Mouse (Mus musculus): ENCODE results near the gene Shroom4.
A peak's percentile ranks its signal among the peaks of the same experiment; 100 is the strongest.
"Not testable (repeated sequence)": the region's sequence is repeated elsewhere in the genome, so short reads cannot be mapped to it uniquely, and the experiment has no call there.

The Shroom4 gene

DNA sequence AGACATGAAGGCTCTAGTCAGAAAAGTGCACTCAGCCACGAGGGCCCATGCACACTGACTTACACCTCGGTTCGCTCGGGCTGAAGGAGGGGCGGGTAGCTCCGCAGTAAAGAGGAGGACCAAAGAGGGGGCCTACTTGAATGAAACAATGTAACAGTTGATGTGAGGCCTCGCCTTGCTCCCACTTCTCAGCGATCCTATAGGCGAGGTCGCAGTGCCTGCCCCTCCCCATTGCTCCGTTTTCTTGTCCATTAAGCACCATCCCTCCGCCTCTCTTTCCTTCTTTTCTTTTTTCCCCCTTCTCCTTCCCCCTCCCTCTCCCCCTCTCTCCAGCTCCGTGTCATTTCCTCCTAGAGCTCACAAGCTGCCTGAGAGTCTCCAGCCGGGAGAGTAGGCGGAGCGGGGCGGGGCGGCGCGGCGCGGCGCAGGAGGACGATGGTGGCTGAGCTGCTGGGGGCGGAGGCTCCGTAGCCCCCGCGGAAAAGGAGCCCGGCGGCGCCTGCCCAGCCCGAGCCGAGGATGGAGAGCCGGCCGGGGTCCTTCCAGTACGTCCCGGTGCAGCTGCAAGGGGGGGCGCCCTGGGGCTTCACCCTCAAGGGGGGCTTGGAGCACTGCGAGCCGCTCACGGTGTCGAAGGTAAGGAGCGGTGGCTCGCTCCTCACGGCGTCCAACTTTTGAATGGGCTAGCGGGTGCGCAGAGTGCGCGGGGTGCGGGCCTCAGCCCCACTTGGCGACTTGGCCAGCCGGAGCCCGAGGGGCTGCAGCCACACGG lies at the start of gene Shroom4:
TSS of gene Shroom4 (plus strand) at position 229 of the 772 bp plus-strand sequence.
- peak; percentile 35 to 52 for DNase-seq (ENCODE audit: low spot score in 2 of 2)

- DNase-seq (ENCODE audit: low spot score in 2 of 2): no peak
Observed at GRCm38 (mm10) chrX:6356876-6357275, 42.8 kb upstream of the Shroom4 start.

GRCm38 (mm10) chrX:6357503-6358114 lies 42.0 kb upstream of the Shroom4 start:
- DNase-seq (ENCODE audit: low spot score in 2 of 2): no peak

DNA sequence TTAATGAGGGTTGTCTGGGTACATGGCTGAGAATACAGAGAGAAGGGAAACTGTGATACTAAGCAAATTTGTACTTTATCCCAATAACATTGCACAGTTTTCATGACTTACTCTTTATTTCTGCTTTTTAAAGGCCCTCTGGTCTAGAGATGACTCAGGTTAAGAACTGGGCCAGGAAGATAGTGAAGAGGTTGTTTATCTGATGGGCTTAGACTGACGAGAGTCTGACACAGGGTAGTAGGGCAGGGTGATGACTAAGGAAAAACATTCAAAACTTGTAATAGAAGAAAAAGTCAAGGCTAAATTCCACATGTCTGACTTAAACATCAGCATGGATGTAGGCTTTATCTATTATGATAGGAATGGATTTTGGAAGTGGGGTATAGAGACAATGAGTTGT lies 30.8 kb upstream of the Shroom4 start:
- DNase-seq (ENCODE audit: low spot score in 2 of 2): no peak

DNA sequence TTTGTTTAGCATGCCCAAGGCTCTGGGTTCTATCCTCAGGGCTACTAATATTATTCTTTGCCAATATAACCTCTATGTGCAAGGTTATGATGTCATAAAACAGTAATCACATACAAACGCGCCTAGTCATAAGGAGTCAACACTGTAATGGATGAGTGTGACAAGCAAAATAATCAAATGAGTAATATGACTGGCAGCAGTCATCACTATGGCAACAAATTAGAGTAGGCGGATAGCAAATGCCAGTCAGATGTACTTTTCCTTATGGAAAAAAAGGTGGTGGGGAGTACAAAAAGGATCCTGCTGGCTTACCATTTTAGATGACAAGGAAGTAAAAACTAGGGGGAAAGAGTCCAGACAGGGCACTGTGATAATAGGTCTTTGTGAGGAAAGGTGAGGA lies 28.9 kb upstream of the Shroom4 start:
- DNase-seq (ENCODE audit: low spot score in 2 of 2): no peak

DNA sequence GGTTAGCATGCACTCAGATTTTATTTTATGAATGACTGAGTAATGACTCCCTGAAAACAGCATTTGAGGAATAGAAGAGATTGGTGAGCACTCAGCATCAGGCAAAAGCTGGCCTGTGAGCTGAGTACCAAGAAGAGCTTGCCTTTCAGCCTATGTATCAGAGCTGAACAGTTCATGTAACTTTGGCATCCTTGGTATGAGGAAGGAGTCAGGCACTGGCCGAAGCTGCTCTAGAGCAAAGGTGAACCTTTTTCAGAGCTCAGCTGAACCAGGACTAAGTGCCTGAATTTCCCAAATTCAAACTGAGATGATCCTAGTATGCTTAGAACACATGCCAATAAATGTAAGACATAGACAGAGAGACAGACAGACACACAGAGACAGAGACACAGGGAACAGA lies 5.8 kb upstream of the Shroom4 start:
- DNase-seq (ENCODE audit: low spot score in 2 of 2): no peak

- DNase-seq (ENCODE audit: low spot score in 2 of 2): no peak
Observed at GRCm38 (mm10) chrX:6399193-6399592, 461 bp upstream of the Shroom4 start.

DNA sequence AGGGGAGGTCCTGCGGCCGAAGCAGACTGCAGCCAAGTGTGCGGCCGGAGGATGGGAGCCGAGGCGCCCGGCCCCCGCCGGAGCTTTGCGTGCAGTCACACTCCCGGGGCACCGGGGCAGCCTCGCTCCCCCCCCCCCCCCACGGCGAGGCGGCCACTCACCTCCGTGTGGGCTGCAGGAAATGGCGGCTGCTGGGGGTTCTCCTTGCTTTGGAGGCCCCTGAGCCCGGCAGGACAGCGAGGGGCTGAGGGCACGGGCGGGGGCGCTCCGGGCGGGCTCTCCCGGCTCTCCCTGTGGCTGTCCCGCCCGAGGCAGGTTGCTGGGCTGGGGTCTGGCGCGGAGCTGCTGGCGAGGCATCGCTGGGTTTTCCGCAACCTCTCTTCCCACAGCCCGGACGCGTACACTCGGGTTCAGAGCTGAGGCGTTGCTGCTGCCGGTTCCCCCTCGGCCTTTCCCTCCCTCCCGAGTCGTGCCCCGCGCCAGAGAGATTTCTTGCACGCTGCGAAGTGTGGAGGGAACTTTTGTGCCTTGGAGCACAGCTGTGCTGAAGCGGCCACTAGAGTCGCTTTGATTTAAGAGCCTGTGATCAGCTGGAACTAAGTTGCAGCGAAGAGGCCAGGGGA lies 855 bp downstream of the Shroom4 start:
- peak in 1 of 2 experiments; percentile 3 for DNase-seq (ENCODE audit: low spot score in 2 of 2)

- no peak for DNase-seq (ENCODE audit: low spot score in 2 of 2)
Observed at GRCm38 (mm10) chrX:6402921-6403320, 3.3 kb downstream of the Shroom4 start.

GRCm38 (mm10) chrX:6409114-6409513 lies 9.5 kb downstream of the Shroom4 start:
- DNase-seq (ENCODE audit: low spot score in 2 of 2): no peak

- no peak for DNase-seq (ENCODE audit: low spot score in 2 of 2)
Observed at GRCm38 (mm10) chrX:6415412-6415811, 15.8 kb downstream of the Shroom4 start.

DNA sequence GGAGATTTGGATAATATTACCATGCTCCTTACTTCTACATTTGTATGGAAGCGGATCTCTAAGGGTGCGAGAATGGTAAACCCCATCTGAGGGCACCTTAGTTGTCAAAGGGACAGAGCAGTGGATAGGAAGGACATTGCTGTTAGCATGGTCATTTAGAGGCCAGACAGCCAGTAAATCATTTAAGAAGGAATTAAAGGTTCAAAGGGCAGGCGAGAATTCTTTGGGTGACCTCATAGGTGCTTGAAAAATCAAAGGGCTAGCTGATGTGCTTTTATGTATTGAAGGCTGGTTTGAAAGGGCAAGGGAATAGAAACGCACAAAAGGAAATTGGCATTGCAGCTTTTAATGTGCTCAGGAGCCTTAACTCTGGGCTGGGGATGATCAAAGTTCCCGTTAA lies 16.3 kb downstream of the Shroom4 start:
- no peak for DNase-seq (ENCODE audit: low spot score in 2 of 2)

GRCm38 (mm10) chrX:6418140-6418539 lies 18.5 kb downstream of the Shroom4 start:
- DNase-seq (ENCODE audit: low spot score in 2 of 2): no peak

DNA sequence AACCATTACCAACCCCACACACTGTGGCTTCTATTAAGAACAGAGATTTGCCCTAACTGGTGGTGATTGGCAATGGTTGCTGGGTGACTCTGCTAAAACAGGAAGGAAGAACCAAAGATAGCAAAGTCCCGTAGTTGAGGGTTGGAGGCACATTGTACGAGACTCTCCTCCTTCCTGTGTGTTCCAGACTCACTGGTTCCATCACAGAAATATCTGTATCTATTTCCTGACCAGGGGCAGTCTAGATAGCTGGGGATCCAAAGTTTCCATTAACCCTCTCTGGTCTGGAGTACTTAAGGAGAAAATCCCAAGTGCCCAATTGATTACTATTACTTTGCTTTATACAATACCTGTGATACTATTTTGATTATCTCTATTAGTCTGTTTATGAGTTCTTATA lies 35.6 kb downstream of the Shroom4 start:
- DNase-seq (ENCODE audit: low spot score in 2 of 2): no peak

DNA sequence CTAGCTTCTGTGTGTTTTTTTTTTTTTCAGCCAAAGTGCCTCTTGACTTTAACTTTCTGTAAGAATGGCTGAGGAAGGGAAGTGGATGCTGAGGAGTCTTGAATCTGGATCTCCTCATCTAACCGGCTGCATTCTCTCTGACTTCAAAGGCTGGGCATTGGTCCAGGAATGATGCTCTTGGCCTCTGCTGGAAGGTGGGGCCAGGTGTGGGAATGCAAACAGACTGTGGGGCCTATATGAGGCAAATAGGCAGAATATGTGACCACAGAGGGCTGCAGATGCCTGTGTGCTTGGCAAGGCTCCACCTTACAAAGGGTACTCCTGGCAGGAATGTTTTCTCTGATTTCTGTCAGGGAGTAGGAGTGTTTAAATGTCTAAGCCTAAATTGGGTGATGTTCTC lies 46.8 kb downstream of the Shroom4 start:
- no peak for DNase-seq (ENCODE audit: low spot score in 2 of 2)

DNA sequence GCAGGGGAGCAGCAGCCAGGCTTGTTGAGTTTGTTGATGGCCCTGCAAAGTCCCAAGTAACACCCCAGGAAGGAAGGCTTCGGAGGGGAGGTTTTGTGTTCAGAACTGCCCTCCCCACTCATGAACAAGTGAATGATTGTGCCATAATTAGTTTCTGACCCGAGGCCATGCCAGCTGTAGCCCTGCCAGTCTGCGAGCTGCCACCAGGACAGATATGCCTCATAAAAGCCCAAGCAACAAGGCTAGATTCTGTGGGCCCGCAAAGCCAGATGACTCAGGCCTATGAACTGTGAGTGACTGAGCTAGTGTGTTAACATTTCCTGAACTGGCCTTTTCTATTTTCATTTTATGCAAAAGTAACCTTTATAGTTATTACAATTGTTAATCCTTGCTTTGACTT lies 48.3 kb downstream of the Shroom4 start:
- peak; percentile 2 to 8 for DNase-seq (ENCODE audit: low spot score in 2 of 2)

- DNase-seq (ENCODE audit: low spot score in 2 of 2): peak in 1 of 2 experiments; percentile 1
Observed at GRCm38 (mm10) chrX:6453220-6453619, 53.6 kb downstream of the Shroom4 start.

GRCm38 (mm10) chrX:6469251-6469650 lies 69.6 kb downstream of the Shroom4 start:
- not testable (repeated sequence) for DNase-seq (ENCODE audit: low spot score in 2 of 2)

DNA sequence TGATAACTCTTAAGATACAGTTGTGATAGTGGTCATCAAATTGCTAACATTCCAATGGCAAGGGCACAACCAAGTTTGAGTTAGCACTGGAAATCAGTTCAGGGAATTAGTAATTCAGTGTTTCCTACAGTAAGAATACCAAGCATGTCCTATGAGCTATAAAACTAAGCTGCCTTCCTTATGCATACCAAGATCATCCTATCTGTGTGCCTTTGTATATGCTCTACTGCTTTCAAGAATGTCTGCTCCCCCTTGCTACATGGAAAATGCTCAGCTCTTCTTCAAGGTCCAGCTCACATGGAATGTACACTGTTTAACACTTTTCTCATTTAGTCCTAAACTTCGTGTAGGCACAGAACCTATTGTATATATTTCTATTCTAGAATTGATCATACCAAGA lies 72.9 kb downstream of the Shroom4 start:
- DNase-seq (ENCODE audit: low spot score in 2 of 2): not testable (repeated sequence)

GRCm38 (mm10) chrX:6475177-6475576 lies 75.5 kb downstream of the Shroom4 start:
- DNase-seq (ENCODE audit: low spot score in 2 of 2): peak; percentile 1 to 6

DNA sequence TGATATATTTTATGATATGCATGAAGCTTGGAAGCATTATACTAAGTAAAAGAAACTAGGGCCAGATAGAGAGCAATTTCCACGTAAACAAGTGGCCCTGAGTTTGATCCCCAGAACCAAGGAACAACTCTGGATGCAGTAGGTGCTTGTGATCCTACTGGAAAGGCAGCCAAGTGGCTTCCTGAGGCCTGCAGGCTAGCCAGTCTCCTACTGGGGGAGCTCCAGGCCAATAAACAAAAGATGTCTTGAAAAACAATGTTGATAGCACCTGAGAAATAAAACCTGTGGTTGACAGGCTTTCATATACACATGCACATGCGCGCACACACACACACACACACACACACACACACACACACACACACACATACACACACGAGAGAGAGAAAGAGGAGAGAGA lies 82.6 kb downstream of the Shroom4 start:
- no peak for DNase-seq (ENCODE audit: low spot score in 2 of 2)

GRCm38 (mm10) chrX:6483817-6484216 lies 84.2 kb downstream of the Shroom4 start:
- DNase-seq (ENCODE audit: low spot score in 2 of 2): no peak

- no peak for DNase-seq (ENCODE audit: low spot score in 2 of 2)
Observed at GRCm38 (mm10) chrX:6490433-6490832, 90.8 kb downstream of the Shroom4 start.
